Mouse (Mus musculus) cerebellum, postnatal 14 days (tissue): ENCODE data around the gene Arhgap40.

Experiments used
- DNase-seq, 2 experiments: peaks; one replicate each; pipeline ENCODE4 v3.0.0; 2021; ENCODE audit warnings: mixed read lengths in 2 of 2

The Arhgap40 gene

GRCm38 (mm10) chr2:158550067-158550466 is 37.5 kb downstream of the Arhgap40 start:
- DNase-seq: peak; percentile 89 to 96

DNA sequence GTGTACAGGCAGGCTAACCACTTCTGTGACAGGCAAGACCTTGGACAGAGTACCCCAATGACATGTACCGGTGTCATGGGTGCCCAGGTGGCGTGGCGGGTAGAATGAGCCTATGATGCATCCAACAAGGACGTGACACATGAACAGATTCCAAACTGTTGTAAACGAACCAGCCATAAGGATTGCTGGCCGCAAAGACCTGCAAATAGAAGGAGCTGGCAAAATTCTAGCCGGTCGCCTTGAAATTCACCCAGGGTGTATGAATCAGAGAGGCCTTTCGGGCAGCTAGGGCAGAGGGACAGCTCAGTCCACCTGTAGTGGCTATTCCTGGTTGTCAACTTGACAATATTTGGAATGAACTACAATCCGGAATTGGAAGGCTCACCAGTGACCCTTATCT is 41.8 kb downstream of the Arhgap40 start:
- no peak for DNase-seq

- DNase-seq: no peak
Measured at GRCm38 (mm10) chr2:158555252-158555651, 42.7 kb downstream of the Arhgap40 start.

DNA sequence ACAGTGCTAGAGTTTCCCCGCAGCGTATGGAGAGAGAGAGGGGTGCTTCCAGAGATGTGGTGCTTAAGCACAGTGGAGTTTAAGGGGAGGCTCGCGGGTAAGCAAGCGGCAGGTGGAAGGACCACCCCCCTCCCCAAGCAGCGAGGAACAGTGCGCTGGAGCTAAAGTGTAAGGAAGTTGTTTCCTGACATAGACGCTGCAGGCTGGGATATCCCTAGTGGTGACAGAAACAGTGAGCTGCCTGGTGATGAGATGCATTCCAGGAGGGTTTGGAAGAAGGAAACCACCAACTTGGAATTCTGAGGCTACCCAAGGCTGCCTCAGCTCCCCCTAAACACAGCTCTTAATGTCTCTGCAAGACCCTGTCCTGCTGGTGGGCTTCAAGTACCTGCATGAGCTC is 43.2 kb downstream of the Arhgap40 start:
- DNase-seq: no peak

DNA sequence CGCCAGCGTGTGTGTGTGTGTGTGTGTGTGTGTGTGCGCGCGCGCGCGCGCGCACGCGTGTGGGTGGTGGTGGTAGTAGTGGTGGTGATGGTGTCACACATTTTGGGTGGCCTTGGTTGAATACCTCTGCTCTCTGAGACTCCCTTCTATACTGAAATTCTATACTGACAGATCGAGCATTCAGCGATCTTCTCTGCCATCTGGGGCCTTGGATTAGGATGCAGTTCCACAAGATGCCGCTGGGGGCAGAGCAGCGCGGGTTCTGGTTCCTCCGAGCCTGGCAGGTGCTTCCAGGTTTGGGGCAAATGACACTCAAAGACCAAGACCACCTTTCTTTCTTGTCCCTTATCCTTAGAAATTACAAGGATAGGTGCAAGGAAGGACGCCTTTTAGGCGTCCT is 43.6 kb downstream of the Arhgap40 start:
- DNase-seq: peak; percentile 91 to 92

DNA sequence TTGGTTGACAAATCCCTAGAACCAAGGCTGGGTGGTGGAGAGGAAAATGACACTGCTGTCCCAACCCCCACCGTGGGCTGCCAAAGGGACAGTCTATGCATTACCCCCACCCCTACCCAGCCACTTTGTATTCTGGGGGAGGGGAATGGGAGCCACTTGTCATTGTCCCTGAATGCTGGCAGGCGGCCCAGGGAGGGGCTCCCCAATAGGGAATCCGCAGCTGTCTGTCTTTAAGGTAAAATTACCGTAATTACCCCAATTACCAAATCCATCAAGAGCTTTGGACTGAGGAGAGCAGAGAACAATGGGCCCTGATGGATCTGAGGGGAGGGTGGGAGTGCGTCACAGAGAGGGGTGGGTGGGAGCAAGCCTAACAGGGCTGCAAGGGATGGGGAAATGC is 44.2 kb downstream of the Arhgap40 start:
- DNase-seq: no peak

- no peak for DNase-seq
Measured at GRCm38 (mm10) chr2:158559945-158560344, 47.3 kb downstream of the Arhgap40 start.

- DNase-seq: no peak
Measured at GRCm38 (mm10) chr2:158560801-158561200, 48.2 kb downstream of the Arhgap40 start.

DNA sequence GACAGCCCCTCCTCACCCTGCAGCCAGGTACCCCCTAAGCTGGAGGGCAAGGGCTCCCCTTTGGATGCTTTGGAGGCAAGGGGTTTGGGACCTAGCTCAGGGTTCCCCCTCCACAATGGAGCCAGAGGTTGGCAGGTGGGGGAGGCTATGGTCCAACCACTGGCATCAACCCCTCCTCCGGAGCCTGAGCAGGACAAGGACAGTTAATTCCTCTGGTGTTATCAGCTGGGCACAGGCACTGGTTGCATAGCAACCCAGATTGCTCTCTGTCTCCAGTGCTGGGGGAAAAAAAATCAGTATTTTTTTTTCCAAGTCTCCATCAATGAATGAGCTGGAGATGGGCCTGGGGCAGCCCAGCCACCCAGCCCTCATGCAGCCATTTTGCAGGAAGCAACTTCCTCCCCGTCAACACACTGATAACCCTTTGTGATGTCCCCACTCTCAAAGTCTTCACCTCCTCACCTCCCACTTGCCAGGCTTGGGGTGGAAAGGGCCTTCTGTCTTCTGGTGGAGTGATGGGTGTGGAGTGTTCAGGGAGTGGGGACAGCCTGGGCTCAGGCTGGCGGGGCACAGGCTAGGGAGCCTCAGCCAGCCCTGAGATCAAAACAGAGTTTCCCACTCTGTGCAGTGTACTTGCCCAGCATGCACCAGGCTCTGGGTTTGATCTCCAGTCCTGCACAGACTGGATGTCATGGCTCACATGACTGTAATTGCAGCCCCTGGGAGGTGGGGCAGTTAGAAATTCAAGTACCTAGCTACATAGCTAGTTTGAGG is 49.0 kb downstream of the Arhgap40 start:
- DNase-seq: no peak

DNA sequence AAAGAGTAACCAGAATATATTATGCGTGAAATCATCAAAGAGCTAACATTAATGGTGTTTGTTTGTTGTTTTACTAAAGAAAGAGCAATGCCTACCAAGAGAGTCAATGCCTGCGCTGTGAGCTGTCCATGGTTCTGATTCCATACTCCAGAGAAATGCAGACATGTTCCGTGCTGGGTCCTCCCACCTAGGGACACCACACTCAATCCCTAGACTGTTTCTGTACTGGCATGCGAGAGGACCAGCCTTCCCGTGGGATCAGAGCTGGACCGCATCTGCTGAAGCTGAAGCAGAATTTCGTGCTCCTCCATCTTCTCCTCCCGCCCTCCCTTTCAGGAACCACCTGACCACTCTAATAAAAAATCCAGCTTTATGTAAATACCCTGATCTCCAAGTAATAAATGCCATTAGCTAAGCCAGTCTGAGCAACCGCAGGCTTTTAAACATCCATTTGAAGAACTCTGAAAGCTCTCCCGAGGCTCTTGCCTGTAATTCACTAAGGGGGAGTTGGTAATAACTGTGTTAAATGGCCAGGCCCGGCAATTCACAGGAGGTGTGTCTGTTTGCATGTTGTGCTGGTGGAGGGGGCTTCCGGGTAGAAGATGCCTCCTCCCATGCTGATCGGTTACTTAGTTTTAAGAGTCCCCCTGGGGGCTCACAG is 58.0 kb downstream of the Arhgap40 start:
- DNase-seq: no peak

DNA sequence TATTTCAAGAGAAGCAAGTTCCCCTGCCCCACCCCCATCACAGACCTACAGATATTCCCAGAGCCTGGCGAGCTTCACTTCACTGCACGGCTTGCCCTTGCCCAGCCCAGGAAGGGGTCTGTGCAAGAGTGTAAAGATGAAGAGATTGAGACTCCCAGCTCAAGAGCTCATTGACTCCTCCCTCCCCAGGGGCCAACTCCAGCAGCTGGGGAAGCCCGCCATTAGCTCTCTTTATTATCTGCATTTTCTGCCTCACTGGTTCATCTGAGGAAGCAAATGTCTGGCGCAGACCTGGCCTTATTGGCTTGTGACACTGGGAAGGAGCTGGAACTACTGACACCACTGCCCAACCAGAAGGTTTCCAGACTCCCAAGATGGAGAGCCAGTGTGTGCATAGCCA is 67.4 kb downstream of the Arhgap40 start:
- no peak for DNase-seq

DNA sequence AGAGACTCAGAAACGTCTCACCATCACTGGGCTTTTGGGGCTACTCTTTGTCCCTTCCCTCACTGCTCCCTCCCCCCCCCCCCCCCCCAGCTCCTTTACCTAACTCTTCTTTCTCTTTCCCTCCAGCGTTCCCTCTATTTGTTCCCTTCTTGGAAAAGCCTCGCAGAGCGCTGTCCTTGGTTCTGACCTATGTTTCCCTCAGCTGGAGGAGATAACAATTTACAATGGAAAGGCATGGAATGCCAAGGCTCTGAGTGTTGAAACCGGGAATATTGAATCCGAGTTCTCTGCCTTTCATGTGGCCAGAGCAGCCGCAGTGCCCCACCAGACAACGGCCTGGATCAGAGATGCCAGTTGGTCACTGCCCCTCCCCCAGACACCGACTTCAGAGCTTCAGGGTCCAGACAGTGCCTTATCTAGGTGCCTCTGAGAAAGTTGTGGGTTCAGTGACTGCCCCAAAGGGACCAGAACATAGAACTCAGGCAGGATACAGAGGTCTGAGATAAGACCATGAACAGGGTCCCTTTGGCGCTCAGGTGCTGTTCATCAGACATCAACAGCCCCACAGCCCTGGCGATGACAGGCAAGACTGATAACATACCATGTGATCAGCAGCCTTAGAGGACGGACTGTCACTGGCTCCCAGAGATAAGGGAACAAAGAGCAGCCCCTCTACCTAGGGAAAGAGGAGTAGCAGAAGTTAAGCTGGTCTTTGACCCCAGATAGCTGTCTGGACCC is 72.2 kb downstream of the Arhgap40 start:
- no peak for DNase-seq

- peak; percentile 22 to 27 for DNase-seq
Measured at GRCm38 (mm10) chr2:158588524-158589271, 76.1 kb downstream of the Arhgap40 start.

DNA sequence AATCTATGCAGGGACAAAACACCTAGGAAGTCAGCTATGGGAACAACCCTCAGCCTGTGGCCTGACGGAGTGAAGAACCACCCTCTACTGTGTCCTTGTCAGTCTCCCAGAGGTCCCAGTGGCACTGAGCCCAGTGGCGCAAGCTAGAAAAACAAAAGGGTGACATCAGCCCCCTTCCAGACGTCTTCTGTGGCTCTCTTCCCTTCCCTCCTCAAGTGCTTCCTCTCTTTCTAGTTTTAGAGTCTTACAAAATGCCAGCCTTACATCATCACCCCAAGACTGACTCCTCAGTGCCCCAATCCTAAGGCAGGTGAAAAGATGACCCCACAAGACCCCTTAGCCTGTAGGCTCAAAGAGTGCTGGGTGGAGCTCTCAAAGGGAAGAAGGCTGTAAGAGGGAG is 77.9 kb downstream of the Arhgap40 start:
- no peak for DNase-seq

GRCm38 (mm10) chr2:158591286-158591685 is 78.7 kb downstream of the Arhgap40 start:
- peak in 1 of 2 experiments; percentile 36 for DNase-seq

GRCm38 (mm10) chr2:158593371-158593770 is 80.8 kb downstream of the Arhgap40 start:
- DNase-seq: no peak

DNA sequence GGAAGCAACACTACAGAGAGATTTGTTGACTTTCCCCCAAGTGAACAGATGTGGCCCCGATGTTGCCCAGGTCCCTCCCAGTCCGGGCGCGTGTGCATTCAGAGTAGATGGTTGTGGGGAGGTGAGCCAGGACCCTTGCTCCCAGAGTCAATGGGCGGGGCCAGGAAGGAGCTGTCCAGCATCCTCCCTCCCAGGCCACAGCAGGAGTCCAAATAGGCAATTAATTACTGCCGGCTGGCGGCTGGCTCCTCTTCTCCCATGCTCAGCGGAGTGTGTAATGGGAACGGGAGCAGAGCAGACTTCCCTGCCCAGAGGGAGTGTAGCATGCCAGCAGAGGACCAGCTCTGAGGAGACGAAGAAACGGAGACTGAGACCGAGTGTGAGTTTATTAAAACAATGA is 82.5 kb downstream of the Arhgap40 start:
- peak; percentile 85 to 89 for DNase-seq

DNA sequence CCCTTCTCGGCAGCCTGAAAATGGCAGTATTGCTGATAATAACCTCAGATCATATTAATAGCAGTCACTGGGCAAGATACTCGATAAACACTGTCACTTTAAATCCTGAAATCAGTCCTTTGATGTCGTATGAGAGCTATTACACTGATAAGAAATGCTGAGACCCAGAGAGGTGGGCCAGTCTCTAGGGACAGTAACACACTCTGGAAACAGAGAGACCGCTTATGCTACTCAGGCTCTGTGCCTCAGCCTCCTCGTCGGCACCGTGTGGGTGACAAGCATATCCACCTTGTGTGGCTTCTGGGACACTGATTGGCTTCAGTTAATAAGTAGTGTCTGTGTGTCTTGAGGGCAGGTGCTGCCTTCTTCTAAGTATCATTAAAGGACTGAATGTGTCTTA is 83.0 kb downstream of the Arhgap40 start:
- DNase-seq: no peak

- no peak for DNase-seq
Measured at GRCm38 (mm10) chr2:158596803-158597202, 84.2 kb downstream of the Arhgap40 start.
